Mouse (Mus musculus) liver, embryonic 11.5 days (tissue): ENCODE measurements around the gene Nek10. TPM values are rescaled to one million over a fixed set of nuclear protein-coding genes. Genes with fewer than 3 reads are reported as not detected.

ENCODE experiments used
- ATAC-seq: fragments of 200-750 bp; cut with Nextera tagmentation; replicated peaks from 2 replicates; pipeline ENCODE4 v1.8.0; 2017; ENCODE audit warnings: moderate number of reproducible peaks, mild to moderate bottlenecking, moderate TSS enrichment, moderate library complexity; ENCODE audit not compliant: low FRiP score
- DNase-seq: peaks from one replicate; pipeline ENCODE4 v3.0.0-alpha.2; 2017; ENCODE audit warnings: low spot score
- H3K27ac ChIP-seq: fragments of 300-500 bp; sonication (generic); 2 replicates; pipeline ENCODE4 v1.5.1; 2014; ENCODE audit warnings: mild to moderate bottlenecking, low read depth, low read length, control low read depth
- H3K27me3 ChIP-seq: fragments of 300-500 bp; sonication (generic); replicated peaks from 2 replicates; pipeline ENCODE4 v1.6.1; 2014; ENCODE audit warnings: low read length, mixed read lengths; ENCODE audit not compliant: control insufficient read depth, insufficient read depth
- H3K36me3 ChIP-seq: fragments of 300-500 bp; sonication (generic); 2 replicates; pipeline ENCODE4 v1.6.1; 2014; ENCODE audit warnings: mild to moderate bottlenecking, low read length, moderate library complexity, mixed read lengths; ENCODE audit not compliant: control insufficient read depth, insufficient read depth
- H3K4me1 ChIP-seq: fragments of 300-500 bp; sonication (generic); replicated peaks from 2 replicates; pipeline ENCODE4 v1.6.1; 2014; ENCODE audit warnings: low read length, mixed read lengths; ENCODE audit not compliant: control insufficient read depth, insufficient read depth
- H3K4me2 ChIP-seq: fragments of 300-500 bp; sonication (generic); 2 replicates; pipeline ENCODE4 v1.6.1; 2014; ENCODE audit warnings: mild to moderate bottlenecking, control low read depth, moderate library complexity
- H3K4me3 ChIP-seq: fragments of 300-500 bp; sonication (generic); 2 replicates; pipeline ENCODE4 v1.5.1; 2014; ENCODE audit warnings: low read depth, low read length, control low read depth
- H3K9ac ChIP-seq: fragments of 300-500 bp; sonication (generic); 2 replicates; pipeline ENCODE4 v1.6.1; 2014; ENCODE audit warnings: low read depth, low read length, control low read depth
- H3K9me3 ChIP-seq: fragments of 300-500 bp; sonication (generic); 2 replicates; pipeline ENCODE4 v1.6.1; 2016; ENCODE audit warnings: low read length, inconsistent platforms, mixed read lengths; ENCODE audit not compliant: control insufficient read depth
- WGBS: fragments of 180-500 bp; shearing (Covaris S2); extraction: QIAGEN DNeasy Blood & Tissue Kit; methylation state at CpG from one replicate; pipeline ENCODE4 v1.1.7; 2014; 5-methylcytosine and 5-hydroxymethylcytosine counted together
- polyA plus RNA-seq: library from polyadenylated mRNA; unstranded; fragments of >200 nt; fragmentation: Nextera tagmentation; extraction: Ambion mirVana; gene quantifications from 2 replicates; pipeline ENCODE4 v1.2.1, GENCODE M21; 2014

Nek10 gene
- polyA plus RNA-seq, 1 experiment from 2014 or later, result not detected

GRCm38 (mm10) chr14:14804518-14805212 lies 1.4 kb downstream of the Nek10 start:
- DNase-seq (no peak), ATAC-seq (no peak)
- no peak overlapping the region for H3K4me2 ChIP-seq
- H3K4me1 ChIP-seq, result no peaks in the 10 kb centered on the region
- H3K36me3 ChIP-seq, result no peaks in the 10 kb centered on the region
- no peak overlapping the region for H3K4me3 ChIP-seq
- WGBS, result 57% methylated on average over 5 of the region's 5 CpGs
- H3K27me3 ChIP-seq, result no peaks in the 10 kb centered on the region
- no peak overlapping the region for H3K27ac ChIP-seq
- H3K9ac ChIP-seq, result no peak overlapping the region
- no peaks in the 10 kb centered on the region for H3K9me3 ChIP-seq

DNA sequence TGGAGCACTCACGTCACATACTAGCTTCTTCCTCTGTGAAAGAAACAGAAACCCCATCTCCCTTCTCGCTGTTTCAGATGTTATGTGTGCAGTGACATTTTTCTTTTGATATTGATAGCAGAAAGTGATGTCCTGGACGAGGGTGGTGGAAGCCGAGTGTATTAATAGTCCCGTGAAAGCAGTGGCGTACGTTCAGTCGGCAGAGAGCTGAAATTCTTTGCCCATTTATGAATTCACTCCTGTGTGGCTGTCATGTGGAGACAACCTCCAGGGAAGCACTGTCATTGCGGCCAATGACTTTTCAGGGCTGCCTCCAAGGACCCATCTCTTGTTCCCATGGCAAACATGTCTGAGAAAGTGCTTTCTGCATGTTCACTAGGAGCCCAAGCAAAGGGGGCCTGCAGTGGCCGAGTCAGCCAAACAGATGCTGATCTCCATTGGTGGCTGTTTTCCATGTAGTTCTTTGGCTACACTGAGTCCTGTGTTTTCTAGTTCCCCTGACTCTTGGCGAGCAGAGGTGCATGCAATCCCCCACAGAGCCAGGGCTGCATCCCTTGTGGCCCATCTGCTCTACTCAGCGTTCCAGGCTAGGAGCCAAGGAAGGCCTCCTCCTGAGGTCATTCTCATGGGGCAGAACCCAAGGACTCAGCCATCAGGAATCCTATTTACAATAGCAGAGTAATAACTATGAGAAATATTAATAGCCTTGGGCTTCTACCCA lies 29.5 kb downstream of the Nek10 start:
- 79% methylated on average over 12 of the region's 12 CpGs for WGBS
- Histone ChIP-seq H3K27me3 (no peaks in the 10 kb centered on the region), H3K9me3 (no peaks in the 10 kb centered on the region), H3K9ac (no peak overlapping the region), H3K27ac (no peak overlapping the region), H3K4me3 (no peak overlapping the region), H3K4me2 (no peak overlapping the region), H3K4me1 (no peaks in the 10 kb centered on the region), H3K36me3 (no peaks in the 10 kb centered on the region)
- no peak for DNase-seq
- no peak for ATAC-seq

GRCm38 (mm10) chr14:14833498-14833897 lies 30.3 kb downstream of the Nek10 start:
- no peak overlapping the region for H3K27ac ChIP-seq
- no peaks in the 10 kb centered on the region for H3K9me3 ChIP-seq
- 72% methylated on average over 1 of the region's 1 CpGs for WGBS
- no peaks in the 10 kb centered on the region for H3K36me3 ChIP-seq
- no peaks in the 10 kb centered on the region for H3K4me1 ChIP-seq
- no peaks in the 10 kb centered on the region for H3K27me3 ChIP-seq
- no peak overlapping the region for H3K9ac ChIP-seq
- no peak overlapping the region for H3K4me3 ChIP-seq
- H3K4me2 ChIP-seq, result no peak overlapping the region
- no peak for ATAC-seq
- DNase-seq, result no peak

DNA sequence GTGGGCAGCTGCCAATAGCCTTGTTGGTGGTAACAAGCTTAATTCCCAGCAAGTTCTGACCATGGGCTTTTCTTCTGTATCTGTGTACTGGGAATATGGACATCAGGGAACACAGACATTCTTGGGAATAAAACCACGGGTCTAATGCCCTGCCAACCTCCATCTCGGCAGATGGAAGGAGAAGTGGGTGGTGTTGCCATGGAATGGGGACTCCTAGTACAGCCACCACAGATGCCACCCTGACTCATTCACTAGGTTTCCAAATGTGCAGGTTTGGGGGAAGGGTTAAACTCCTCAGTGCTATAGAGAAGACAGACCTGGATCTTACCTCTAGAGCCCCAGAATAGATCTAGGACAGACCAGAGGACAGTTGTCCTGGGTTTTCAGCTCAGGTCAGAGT lies 31.1 kb downstream of the Nek10 start:
- no peaks in the 10 kb centered on the region for H3K4me1 ChIP-seq
- H3K36me3 ChIP-seq, result no peaks in the 10 kb centered on the region
- H3K9ac ChIP-seq, result no peak overlapping the region
- no peaks in the 10 kb centered on the region for H3K27me3 ChIP-seq
- H3K4me3 ChIP-seq, result no peak overlapping the region
- no peaks in the 10 kb centered on the region for H3K9me3 ChIP-seq
- ATAC-seq (no peak), DNase-seq (no peak)
- no peak overlapping the region for H3K27ac ChIP-seq
- WGBS, result 73% methylated on average over 2 of the region's 2 CpGs
- H3K4me2 ChIP-seq, result no peak overlapping the region

DNA sequence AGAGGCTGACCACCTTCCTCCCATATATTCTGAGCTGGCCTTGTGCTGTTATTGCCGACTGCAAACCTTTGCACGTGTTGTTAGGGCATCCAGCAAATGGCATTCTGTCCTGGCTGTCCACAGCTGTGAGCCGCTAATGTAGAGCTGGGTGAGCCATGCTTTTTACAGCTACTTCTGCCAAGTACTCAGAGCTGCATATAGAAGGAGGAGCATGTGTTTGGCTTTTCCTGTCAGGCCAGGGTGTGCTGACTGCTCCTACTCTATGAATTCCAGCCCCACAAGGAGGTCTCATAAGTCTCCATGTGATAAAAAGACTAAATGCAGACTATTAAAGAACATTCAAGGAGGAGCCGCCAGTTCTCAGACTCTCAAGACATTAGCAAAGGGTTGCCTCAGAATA lies 34.4 kb downstream of the Nek10 start:
- Histone ChIP-seq H3K4me2 (no peak overlapping the region), H3K9me3 (no peaks in the 10 kb centered on the region), H3K4me3 (no peak overlapping the region), H3K4me1 (no peaks in the 10 kb centered on the region), H3K27me3 (no peaks in the 10 kb centered on the region), H3K9ac (no peak overlapping the region), H3K27ac (no peak overlapping the region), H3K36me3 (no peaks in the 10 kb centered on the region)
- ATAC-seq, result no peak
- WGBS, result 75% methylated on average over 4 of the region's 4 CpGs
- no peak for DNase-seq

GRCm38 (mm10) chr14:14838109-14838508 lies 34.9 kb downstream of the Nek10 start:
- Histone ChIP-seq H3K4me3 (no peak overlapping the region), H3K27ac (no peak overlapping the region), H3K4me1 (no peaks in the 10 kb centered on the region), H3K36me3 (no peaks in the 10 kb centered on the region), H3K9me3 (no peaks in the 10 kb centered on the region), H3K9ac (no peak overlapping the region), H3K27me3 (no peaks in the 10 kb centered on the region), H3K4me2 (no peak overlapping the region)
- DNase-seq, result no peak
- 56% methylated on average over 1 of the region's 1 CpGs for WGBS
- ATAC-seq, result no peak

GRCm38 (mm10) chr14:14842734-14843530 lies 39.7 kb downstream of the Nek10 start:
- no peak overlapping the region for H3K4me2 ChIP-seq
- ATAC-seq (no peak), DNase-seq (no peak)
- H3K9ac ChIP-seq, result no peak overlapping the region
- no peak overlapping the region for H3K4me3 ChIP-seq
- H3K9me3 ChIP-seq, result no peaks in the 10 kb centered on the region
- no peaks in the 10 kb centered on the region for H3K4me1 ChIP-seq
- 83% methylated on average over 8 of the region's 8 CpGs for WGBS
- H3K27me3 ChIP-seq, result no peaks in the 10 kb centered on the region
- no peaks in the 10 kb centered on the region for H3K36me3 ChIP-seq
- H3K27ac ChIP-seq, result no peak overlapping the region

DNA sequence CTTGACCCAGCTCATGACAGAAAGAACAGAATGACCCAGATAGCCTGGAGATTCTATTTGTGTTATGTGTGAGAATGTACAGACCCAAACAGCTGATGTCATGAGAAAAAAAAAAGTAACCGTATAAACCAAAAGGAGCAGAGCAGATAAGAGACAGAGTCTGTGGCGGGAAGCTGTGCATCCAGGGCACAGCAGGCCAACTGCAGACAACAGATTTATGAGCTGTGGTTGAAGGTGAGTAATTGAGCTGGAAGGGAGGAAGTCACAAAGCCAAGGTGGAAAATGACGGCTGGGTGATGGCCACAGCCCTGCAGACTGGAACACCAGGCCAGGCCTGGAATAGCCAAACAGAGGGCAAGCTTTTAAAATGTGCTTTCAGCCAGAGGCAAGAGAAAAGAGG lies 49.6 kb downstream of the Nek10 start:
- no peaks in the 10 kb centered on the region for H3K9me3 ChIP-seq
- no peak overlapping the region for H3K4me3 ChIP-seq
- ATAC-seq, result no peak
- no peak overlapping the region for H3K4me2 ChIP-seq
- H3K9ac ChIP-seq, result no peak overlapping the region
- H3K27ac ChIP-seq, result no peak overlapping the region
- 26% methylated on average over 3 of the region's 3 CpGs for WGBS
- H3K36me3 ChIP-seq, result no peaks in the 10 kb centered on the region
- DNase-seq, result no peak
- H3K4me1 ChIP-seq, result no peaks in the 10 kb centered on the region
- no peaks in the 10 kb centered on the region for H3K27me3 ChIP-seq
